Mouse (Mus musculus) liver, embryonic 15.5 days (tissue): Measurements from ENCODE around the gene Pnlip. TPM values are rescaled to one million over a fixed set of nuclear protein-coding genes. Genes with fewer than 3 reads are reported as not detected.

Experiments used
- ATAC-seq: fragments of 200-750 bp; cut with Nextera tagmentation; 2 replicates; pipeline ENCODE4 v1.8.0; 2017; ENCODE audit warnings: moderate number of reproducible peaks, mild to moderate bottlenecking, moderate library complexity; ENCODE audit not compliant: insufficient read depth
- H3K27ac ChIP-seq: fragments of 300-500 bp; sonication (generic); replicated peaks from 2 replicates; pipeline ENCODE4 v1.5.1; 2015; ENCODE audit warnings: mild to moderate bottlenecking, inconsistent platforms
- H3K27me3 ChIP-seq: fragments of 300-500 bp; sonication (generic); 2 replicates; pipeline ENCODE4 v1.6.1; 2015; ENCODE audit warnings: mild to moderate bottlenecking, inconsistent platforms
- H3K36me3 ChIP-seq: fragments of 300-500 bp; sonication (generic); replicated peaks from 2 replicates; pipeline ENCODE4 v1.6.1; 2015; ENCODE audit warnings: moderate library complexity, mild to moderate bottlenecking, inconsistent platforms
- H3K4me1 ChIP-seq: fragments of 300-500 bp; sonication (generic); replicated peaks from 2 replicates; pipeline ENCODE4 v1.6.1; 2015; ENCODE audit warnings: inconsistent platforms
- H3K4me2 ChIP-seq: fragments of 300-500 bp; sonication (generic); 2 replicates; pipeline ENCODE4 v1.6.1; 2015; ENCODE audit warnings: moderate library complexity, mild to moderate bottlenecking, inconsistent platforms
- H3K4me3 ChIP-seq: fragments of 300-500 bp; sonication (generic); replicated peaks from 2 replicates; pipeline ENCODE4 v1.5.1; 2015; ENCODE audit warnings: mild to moderate bottlenecking, inconsistent platforms
- H3K9ac ChIP-seq: fragments of 300-500 bp; sonication (generic); 2 replicates; pipeline ENCODE4 v1.6.1; 2015; ENCODE audit warnings: moderate library complexity, mild to moderate bottlenecking, inconsistent platforms
- H3K9me3 ChIP-seq: fragments of 300-500 bp; sonication (generic); replicated peaks from 2 replicates; pipeline ENCODE4 v1.6.1; 2016; ENCODE audit warnings: inconsistent platforms
- WGBS: fragments of 180-500 bp; shearing (Covaris S2); methylation state at CpG from one replicate; pipeline ENCODE4 v1.1.7; 2015; ENCODE audit warnings: mixed read lengths; ENCODE audit not compliant: insufficient replicate concordance; 5-methylcytosine and 5-hydroxymethylcytosine counted together
- polyA plus RNA-seq: library from polyadenylated mRNA; unstranded; fragments of >200 nt; fragmentation: Nextera tagmentation; extraction: Ambion mirVana; gene quantifications from 2 replicates; pipeline ENCODE4 v1.2.1, GENCODE M21; 2015

Gene Pnlip
- polyA plus RNA-seq: not detected in 2 replicates

DNA sequence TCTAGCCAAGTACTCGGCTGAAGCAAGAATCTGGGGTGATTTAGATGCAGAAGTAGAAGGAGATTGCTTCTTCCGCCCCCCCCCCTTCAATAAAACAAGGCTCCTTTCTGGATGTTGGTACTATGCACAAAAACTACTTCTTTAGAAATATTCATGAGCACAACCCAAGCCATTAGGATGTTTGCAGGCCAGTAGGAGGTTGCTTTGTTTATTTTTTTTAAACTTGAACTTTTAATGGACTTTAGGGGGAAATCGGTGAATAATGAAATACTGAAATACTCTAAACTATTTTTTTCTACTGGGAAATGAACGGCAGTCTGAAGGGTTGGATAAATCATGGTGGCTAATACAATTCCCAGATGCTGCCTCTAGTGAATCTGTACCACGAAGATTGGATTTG is at the start of gene Pnlip:
Pnlip (plus strand) TSS at position 301 of the 400 bp plus-strand sequence.
- Histone ChIP-seq H3K9me3 (no peaks in the 10 kb centered on the region), H3K4me2 (no peak within 1 kb of the TSS), H3K4me1 (no peaks in the 10 kb centered on the region), H3K27ac (no peak within 1 kb of the TSS), H3K27me3 (no peaks in the 10 kb centered on the region), H3K9ac (no peak within 1 kb of the TSS), H3K4me3 (no peak within 1 kb of the TSS), H3K36me3 (no peaks in the 10 kb centered on the region)
- WGBS: 69% methylated on average over 5 of the region's 5 CpGs
- ATAC-seq: no peak

DNA sequence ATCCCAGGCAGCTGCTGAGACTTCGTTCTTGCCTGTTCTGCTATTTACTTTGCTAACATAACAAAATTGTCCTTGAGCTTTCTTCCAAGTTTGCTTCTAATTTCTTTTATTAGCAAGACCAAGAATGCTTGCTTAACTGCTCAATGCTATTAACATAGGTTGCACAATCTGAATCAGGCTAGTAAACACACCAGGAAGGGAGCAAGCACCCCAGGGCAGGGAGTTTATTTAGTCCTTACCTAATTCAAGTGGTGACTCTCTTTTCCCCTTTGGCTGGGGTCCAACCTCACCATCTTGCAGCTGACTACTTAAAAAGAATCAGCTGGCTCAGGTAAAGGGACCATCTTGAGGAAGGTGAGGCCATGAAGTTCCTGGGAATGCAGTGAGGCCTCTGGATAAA is 42.6 kb upstream of the Pnlip start:
- H3K9ac ChIP-seq: no peak overlapping the region
- H3K4me2 ChIP-seq: no peak overlapping the region
- no peak for ATAC-seq
- H3K27me3 ChIP-seq: no peaks in the 10 kb centered on the region
- no peak overlapping the region for H3K4me3 ChIP-seq
- no peaks in the 10 kb centered on the region for H3K9me3 ChIP-seq
- WGBS: 49% methylated on average over 1 of the region's 1 CpGs
- no peak overlapping the region for H3K27ac ChIP-seq
- no peaks in the 10 kb centered on the region for H3K36me3 ChIP-seq
- no peaks in the 10 kb centered on the region for H3K4me1 ChIP-seq

DNA sequence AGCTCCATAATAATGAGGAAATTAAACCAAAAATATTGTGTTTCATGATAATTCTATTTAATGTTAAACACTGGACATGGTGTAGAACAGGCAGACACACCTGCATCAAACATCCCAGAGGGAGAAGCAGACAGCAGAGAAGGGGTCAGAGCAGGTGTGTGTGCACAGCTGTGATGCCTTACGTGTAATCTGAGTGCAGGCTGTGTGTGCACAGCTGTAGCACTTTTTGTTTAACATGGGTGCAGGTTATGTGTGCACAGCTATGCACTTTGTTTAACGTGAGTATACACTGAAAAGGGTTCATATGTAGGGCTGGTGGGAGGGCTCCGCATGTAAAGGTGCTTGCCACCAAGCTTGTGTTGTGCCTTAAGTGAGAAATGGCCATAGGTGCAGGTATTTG is 39.6 kb upstream of the Pnlip start:
- no peak for ATAC-seq
- no peak overlapping the region for H3K4me2 ChIP-seq
- H3K36me3 ChIP-seq: no peaks in the 10 kb centered on the region
- H3K9me3 ChIP-seq: no peaks in the 10 kb centered on the region
- H3K27me3 ChIP-seq: no peaks in the 10 kb centered on the region
- no peak overlapping the region for H3K27ac ChIP-seq
- H3K4me1 ChIP-seq: no peaks in the 10 kb centered on the region
- 64% methylated on average over 3 of the region's 3 CpGs for WGBS
- H3K9ac ChIP-seq: no peak overlapping the region
- H3K4me3 ChIP-seq: no peak overlapping the region

DNA sequence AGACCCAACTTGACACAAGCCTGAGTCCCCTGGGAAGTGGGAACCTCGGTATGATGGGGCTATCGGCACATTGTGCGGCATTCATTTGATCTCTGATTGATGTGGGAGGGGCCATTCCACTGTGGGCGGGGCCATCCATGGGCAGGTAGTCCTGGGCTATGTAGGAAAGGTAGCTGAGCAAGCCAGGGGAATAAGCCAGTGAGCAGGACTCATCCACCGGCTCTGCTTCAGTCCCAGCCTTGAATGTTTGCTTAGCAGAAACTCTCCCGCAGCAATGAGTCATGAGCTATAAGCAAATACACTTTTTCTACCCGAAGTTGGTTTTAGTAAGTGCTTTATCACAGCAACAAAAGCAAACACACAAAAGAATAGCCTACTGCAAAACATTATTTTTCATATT is 35.7 kb upstream of the Pnlip start:
- no peak for ATAC-seq
- no peak overlapping the region for H3K27ac ChIP-seq
- WGBS: 56% methylated on average over 7 of the region's 7 CpGs

DNA sequence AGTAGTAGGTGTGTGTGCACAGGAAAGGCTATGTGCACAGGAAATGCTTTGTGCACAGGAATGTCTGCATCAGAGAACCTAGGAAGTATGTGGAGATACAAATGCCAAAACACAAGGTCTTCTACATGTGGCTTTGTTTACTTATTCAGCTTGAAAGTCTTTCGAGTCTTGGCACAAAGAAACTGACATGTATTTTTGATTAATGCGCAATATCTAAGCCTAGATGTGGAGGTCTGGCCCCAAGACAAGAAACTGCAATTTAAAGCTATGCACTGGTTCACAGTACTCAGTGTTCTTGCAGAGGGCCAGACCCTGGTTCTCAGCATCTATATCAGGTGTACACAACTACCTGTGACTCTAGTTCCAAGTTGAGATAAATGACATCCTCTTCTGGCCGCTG is 31.6 kb upstream of the Pnlip start:
- 65% methylated on average over 3 of the region's 3 CpGs for WGBS
- H3K36me3 ChIP-seq: no peaks in the 10 kb centered on the region
- no peak overlapping the region for H3K27ac ChIP-seq
- ATAC-seq: no peak
- H3K4me3 ChIP-seq: no peak overlapping the region
- no peak overlapping the region for H3K4me2 ChIP-seq
- H3K9me3 ChIP-seq: no peaks in the 10 kb centered on the region
- H3K4me1 ChIP-seq: no peaks in the 10 kb centered on the region
- no peak overlapping the region for H3K9ac ChIP-seq
- no peaks in the 10 kb centered on the region for H3K27me3 ChIP-seq

More for the DNA sequence above, 35.7 kb upstream of the Pnlip start:
- H3K9me3 ChIP-seq: no peaks in the 10 kb centered on the region
- H3K27me3 ChIP-seq: no peaks in the 10 kb centered on the region
- H3K9ac ChIP-seq: no peak overlapping the region
- H3K4me2 ChIP-seq: no peak overlapping the region
- no peaks in the 10 kb centered on the region for H3K36me3 ChIP-seq
- H3K4me1 ChIP-seq: no peaks in the 10 kb centered on the region
- no peak overlapping the region for H3K4me3 ChIP-seq

DNA sequence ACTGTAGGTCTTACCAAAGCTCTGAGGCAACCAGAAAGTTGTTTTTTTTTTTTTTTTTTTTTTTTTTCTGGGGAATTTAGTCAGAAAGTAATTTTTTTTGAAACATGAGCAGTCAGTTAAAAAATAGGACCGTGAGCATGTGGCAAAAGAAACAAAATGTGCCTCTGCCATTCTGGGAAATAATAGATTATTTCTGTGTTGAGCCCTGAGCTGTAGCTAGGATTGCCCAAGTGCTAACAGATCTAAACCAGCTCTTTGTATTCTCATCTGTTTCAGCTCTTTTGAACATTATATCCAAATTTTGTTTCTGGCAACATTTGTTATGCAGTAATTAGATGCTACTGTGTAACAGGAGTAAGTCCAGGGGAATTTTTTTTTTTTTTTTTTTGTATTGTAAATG is 30.7 kb upstream of the Pnlip start:
- no peaks in the 10 kb centered on the region for H3K36me3 ChIP-seq
- no peak for ATAC-seq
- no peaks in the 10 kb centered on the region for H3K9me3 ChIP-seq
- no peak overlapping the region for H3K4me3 ChIP-seq
- no peak overlapping the region for H3K27ac ChIP-seq
- WGBS: 56% methylated on average over 1 of the region's 1 CpGs
- no peaks in the 10 kb centered on the region for H3K4me1 ChIP-seq
- H3K27me3 ChIP-seq: no peaks in the 10 kb centered on the region
- H3K4me2 ChIP-seq: no peak overlapping the region
- no peak overlapping the region for H3K9ac ChIP-seq

DNA sequence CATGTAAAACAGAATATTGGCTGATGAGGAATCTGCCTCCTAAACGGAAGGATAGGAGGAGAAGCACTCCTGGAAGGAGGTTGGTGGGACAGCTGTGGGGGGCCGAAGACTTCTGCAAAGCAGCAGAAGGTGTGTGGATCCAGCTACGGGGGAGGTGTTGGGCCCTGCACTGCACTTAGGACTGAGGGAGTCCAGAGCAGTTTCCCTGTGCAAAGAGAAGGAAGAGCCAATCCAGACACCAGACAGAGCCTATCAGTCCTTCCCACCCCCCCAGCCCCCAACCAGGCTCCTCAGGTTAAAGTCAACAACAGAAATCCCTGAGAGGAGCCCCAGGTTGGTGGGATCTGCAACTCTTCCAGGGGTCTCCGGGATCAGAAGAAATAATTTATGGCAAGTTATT is 27.5 kb upstream of the Pnlip start:
- H3K4me1 ChIP-seq: no peaks in the 10 kb centered on the region
- no peak overlapping the region for H3K4me3 ChIP-seq
- H3K27me3 ChIP-seq: no peaks in the 10 kb centered on the region
- no peaks in the 10 kb centered on the region for H3K36me3 ChIP-seq
- WGBS: 64% methylated on average over 4 of the region's 4 CpGs
- ATAC-seq: no peak
- no peaks in the 10 kb centered on the region for H3K9me3 ChIP-seq
- H3K27ac ChIP-seq: no peak overlapping the region
- H3K4me2 ChIP-seq: no peak overlapping the region
- H3K9ac ChIP-seq: no peak overlapping the region

DNA sequence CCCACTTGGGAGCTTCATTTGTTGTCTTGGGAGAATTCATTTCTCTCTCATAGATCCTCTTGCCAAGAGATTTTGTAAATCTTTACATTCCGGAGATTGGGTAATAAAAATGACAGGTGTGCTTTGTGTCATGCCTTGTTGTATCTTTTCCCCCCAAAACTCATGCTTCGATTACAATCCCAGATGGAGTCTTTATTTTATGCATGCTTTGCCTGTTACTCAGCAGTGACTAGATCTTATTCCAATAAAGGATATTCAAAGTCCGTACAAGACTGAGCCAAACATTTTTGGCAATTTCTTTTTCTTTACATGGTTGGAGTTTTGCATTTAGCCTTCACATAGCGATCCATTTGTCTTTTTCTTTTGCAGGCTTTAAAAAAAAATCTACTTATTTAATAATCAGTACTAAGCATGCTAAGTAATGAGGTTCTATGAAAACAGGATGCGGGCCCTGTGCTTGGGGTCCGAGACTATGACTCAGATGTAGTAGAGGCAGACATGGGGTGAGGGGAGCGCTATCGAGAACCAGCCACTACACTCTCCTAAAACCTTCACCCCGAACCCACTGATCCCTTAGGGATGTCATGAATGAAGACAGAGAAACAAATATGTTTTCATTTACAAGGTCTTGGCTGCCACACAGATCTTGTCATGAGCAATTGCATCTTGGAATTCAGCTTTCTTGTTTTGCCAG is 26.9 kb upstream of the Pnlip start:
- WGBS: 67% methylated on average over 9 of the region's 9 CpGs
- Histone ChIP-seq H3K9me3 (no peaks in the 10 kb centered on the region), H3K27me3 (no peaks in the 10 kb centered on the region), H3K4me1 (no peaks in the 10 kb centered on the region), H3K9ac (no peak overlapping the region), H3K27ac (no peak overlapping the region), H3K36me3 (no peaks in the 10 kb centered on the region), H3K4me2 (no peak overlapping the region), H3K4me3 (no peak overlapping the region)
- ATAC-seq: no peak

DNA sequence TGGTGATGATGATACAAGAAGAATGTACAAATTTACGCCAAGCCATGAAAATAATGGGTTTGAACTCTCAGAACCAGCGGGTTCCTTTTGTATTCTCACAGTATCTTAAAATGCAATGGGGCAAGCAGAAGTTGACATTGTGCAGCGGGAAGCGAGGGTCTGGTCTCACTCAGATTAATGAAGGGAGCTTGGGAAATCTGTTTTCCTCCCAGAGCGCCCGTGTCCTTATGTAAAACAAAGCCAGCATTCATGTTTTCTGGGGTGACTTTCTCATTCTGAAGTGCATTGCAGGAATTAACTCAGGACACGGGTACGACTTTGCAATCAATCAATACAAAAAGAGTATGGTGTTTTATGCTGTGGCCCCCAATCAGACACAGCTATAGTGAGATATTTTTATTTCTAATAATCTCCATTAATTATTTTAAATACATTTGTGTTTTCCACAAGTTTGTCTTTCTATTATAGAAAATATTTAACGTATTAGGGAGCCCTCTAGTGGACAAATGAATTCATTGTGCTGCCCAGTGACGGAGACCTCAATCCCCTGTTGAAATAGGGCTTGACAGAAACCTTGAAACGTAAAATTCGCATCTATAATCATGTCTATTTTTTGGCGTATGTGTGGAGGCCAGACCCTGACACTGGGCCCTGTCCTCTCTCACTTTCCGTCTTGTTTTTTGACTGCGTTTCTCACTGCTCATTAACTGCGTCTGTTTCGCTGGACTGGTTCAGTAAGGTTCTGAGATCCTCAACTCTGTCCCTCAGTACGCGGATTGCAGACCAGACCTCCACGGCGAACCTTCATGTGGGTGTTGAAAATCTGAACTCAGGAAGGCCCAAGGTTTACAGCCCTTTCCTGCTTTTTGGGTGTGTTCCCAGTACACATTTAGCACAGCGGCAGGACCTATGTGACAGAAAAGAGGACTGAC is 24.6 kb upstream of the Pnlip start:
- WGBS: 42% methylated on average over 22 of the region's 22 CpGs
- Histone ChIP-seq H3K9ac (no peak overlapping the region), H3K4me3 (no peak overlapping the region), H3K27ac (no peak overlapping the region), H3K9me3 (no peaks in the 10 kb centered on the region), H3K4me1 (no peaks in the 10 kb centered on the region), H3K4me2 (peak overlapping the region; percentile 23; the same call in 1 of the 2 replicates), H3K27me3 (no peaks in the 10 kb centered on the region), H3K36me3 (no peaks in the 10 kb centered on the region)
- ATAC-seq: no peak

DNA sequence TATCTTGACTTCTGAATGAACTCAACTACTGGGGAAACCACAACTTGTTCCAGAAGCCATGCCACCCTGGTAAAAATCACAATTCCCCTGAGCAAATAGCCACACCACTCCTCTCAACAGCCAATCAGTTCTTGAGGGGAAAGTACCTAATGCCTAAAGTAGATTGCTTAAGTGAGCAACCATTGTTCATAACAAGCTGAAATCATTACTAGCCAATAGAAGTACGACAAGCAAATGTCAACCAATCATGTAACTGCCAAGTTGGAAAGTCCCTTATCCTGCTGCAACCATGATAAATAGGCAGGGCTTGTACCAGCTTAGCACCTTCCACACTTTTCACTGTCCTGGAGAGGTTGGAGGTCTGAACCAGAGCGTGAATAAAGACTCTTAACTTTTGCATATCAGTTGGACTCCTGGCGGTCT is 22.9 kb upstream of the Pnlip start:
- no peaks in the 10 kb centered on the region for H3K4me1 ChIP-seq
- no peaks in the 10 kb centered on the region for H3K36me3 ChIP-seq
- no peaks in the 10 kb centered on the region for H3K9me3 ChIP-seq
- ATAC-seq: no peak
- no peaks in the 10 kb centered on the region for H3K27me3 ChIP-seq
- H3K9ac ChIP-seq: no peak overlapping the region
- no peak overlapping the region for H3K27ac ChIP-seq
- H3K4me3 ChIP-seq: no peak overlapping the region
- no peak overlapping the region for H3K4me2 ChIP-seq
- 63% methylated on average over 3 of the region's 3 CpGs for WGBS

DNA sequence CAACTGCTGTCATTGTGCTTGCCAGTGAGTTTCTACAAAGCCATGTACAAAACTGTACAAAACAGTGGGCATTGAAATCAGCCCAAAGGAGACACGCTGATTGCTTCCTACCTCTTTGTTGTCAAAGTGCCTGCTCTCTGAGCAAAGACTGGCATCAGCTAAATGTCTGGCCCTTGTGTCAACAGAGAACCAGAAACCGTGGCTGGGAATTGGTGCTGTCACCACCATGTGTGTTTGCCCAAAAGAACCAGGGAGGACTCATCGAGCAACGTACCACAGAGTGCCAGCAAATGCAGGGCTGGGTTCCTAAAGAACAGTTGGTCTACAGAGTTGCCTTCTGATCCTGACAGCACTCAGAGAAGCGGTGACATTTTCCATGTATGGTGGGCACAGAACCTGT is 2.3 kb upstream of the Pnlip start:
- WGBS: 54% methylated on average over 5 of the region's 5 CpGs
- Histone ChIP-seq H3K36me3 (no peaks in the 10 kb centered on the region), H3K27ac (no peak overlapping the region), H3K4me1 (no peaks in the 10 kb centered on the region), H3K9ac (no peak overlapping the region), H3K9me3 (no peaks in the 10 kb centered on the region), H3K27me3 (no peaks in the 10 kb centered on the region), H3K4me2 (no peak overlapping the region), H3K4me3 (no peak overlapping the region)
- no peak for ATAC-seq
